Mouse (Mus musculus): ENCODE measurements around the gene Pamr1. TPM values are rescaled to one million over a fixed set of nuclear protein-coding genes. Genes with fewer than 3 reads are reported as not detected.

Gene Pamr1
- total and polyA plus RNA-seq, 3 experiments: not detected

DNA sequence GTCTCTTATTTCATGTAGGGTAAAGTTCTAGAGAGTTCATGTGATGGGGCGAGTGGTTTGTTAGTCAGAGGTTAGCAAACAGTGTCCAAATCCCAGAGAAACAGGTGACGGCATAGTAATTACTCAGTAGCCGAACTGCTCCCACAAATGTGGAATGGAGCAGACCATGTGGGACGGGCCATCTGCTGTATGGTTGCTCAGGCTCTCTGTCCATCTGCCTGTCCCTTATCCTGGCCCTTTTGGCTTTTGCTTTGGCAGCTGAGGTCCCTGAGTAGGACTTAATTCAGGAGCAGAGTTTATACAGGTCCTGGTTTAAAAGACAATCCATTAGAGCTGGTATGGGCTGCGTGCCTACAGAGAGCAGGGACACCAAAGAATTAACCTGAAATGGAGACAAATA is 72.4 kb downstream of the Pamr1 start:
- TF ChIP-seq HCFC1 (IDR thresholded peaks at IDR 0.05; ENCODE audit: low read depth, low read length): no peak
- Histone ChIP-seq H3K27me3 (ENCODE audit: control insufficient read depth in 1 of 2, insufficient read depth in 2 of 2, low read length in 2 of 2) (peaks cover 10 to 11% of the 10 kb centered on the region in 2 experiments), H3K79me2 (ENCODE audit: control insufficient read depth, insufficient read depth, low read length, poor library complexity) (no peaks in the 10 kb centered on the region), H3K4me1 (ENCODE audit: control insufficient read depth in 1 of 2, insufficient read depth in 2 of 2, low read length in 2 of 2) (no peaks in the 10 kb centered on the region), H3K9me3 (replicated peaks; ENCODE audit: insufficient read depth, low read length) (no peaks in the 10 kb centered on the region), H3K9ac (ENCODE audit: control insufficient read depth, low read depth, low read length, poor library complexity, severe bottlenecking) (no peak overlapping the region), H3K27ac (ENCODE audit: control insufficient read depth, low read depth, low read length) (no peak overlapping the region), H3K36me3 (ENCODE audit: control insufficient read depth in 1 of 2, insufficient read depth in 2 of 2, low read length in 2 of 2) (no peaks in the 10 kb centered on the region), H3K4me3 (ENCODE audit: control insufficient read depth in 1 of 2, insufficient read depth in 1 of 2, low read depth in 2 of 2, low read length in 2 of 2) (no peak overlapping the region)
- DNase-seq (ENCODE audit: low read depth, low spot score): no peak

DNA sequence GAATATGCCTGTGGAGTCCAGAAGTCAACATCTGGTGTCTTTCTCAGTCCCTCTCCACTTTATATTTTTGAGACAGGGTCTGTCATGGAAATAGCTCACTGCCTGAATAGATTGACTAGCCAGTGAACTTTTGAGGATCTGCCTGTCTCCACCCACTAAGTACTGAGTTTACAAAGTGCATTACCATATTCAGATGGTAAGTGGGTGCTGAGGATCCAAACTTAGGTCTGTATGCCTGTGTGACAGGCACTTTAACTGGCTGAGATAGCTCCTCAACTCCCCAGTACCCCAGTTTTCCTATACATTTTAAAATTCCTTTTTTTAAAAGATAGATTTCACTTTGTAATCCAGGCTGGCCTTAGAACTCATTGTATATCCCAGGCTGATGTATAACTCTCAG is 73.1 kb downstream of the Pamr1 start:
- Histone ChIP-seq H3K4me1 (ENCODE audit: control insufficient read depth in 1 of 2, insufficient read depth in 2 of 2, low read length in 2 of 2) (no peaks in the 10 kb centered on the region), H3K79me2 (ENCODE audit: control insufficient read depth, insufficient read depth, low read length, poor library complexity) (no peaks in the 10 kb centered on the region), H3K27ac (ENCODE audit: control insufficient read depth, low read depth, low read length) (no peak overlapping the region), H3K27me3 (ENCODE audit: control insufficient read depth in 1 of 2, insufficient read depth in 2 of 2, low read length in 2 of 2) (peaks cover 10 to 13% of the 10 kb centered on the region in 2 experiments), H3K4me3 (ENCODE audit: control insufficient read depth in 1 of 2, insufficient read depth in 1 of 2, low read depth in 2 of 2, low read length in 2 of 2) (no peak overlapping the region), H3K9me3 (replicated peaks; ENCODE audit: insufficient read depth, low read length) (no peaks in the 10 kb centered on the region), H3K9ac (ENCODE audit: control insufficient read depth, low read depth, low read length, poor library complexity, severe bottlenecking) (no peak overlapping the region), H3K36me3 (ENCODE audit: control insufficient read depth in 1 of 2, insufficient read depth in 2 of 2, low read length in 2 of 2) (no peaks in the 10 kb centered on the region)
- TF ChIP-seq MAFK (IDR thresholded peaks at IDR 0.05; ENCODE audit: borderline replicate concordance, low read depth, low read length) (no peak), ZKSCAN1 (IDR thresholded peaks at IDR 0.05; ENCODE audit: low read depth, low read length) (no peak), JUND (IDR thresholded peaks at IDR 0.05; ENCODE audit: low read depth, low read length) (no peak), POLR2AphosphoS2 (IDR thresholded peaks at IDR 0.05; ENCODE audit: low read length) (no peak), MAX (IDR thresholded peaks at IDR 0.05; ENCODE audit: low read length) (no peak), EP300 (IDR thresholded peaks at IDR 0.05; ENCODE audit: low read depth in 1 of 2, low read length in 2 of 2) (no peak)
- no peak for DNase-seq (ENCODE audit: low read depth, low spot score)

DNA sequence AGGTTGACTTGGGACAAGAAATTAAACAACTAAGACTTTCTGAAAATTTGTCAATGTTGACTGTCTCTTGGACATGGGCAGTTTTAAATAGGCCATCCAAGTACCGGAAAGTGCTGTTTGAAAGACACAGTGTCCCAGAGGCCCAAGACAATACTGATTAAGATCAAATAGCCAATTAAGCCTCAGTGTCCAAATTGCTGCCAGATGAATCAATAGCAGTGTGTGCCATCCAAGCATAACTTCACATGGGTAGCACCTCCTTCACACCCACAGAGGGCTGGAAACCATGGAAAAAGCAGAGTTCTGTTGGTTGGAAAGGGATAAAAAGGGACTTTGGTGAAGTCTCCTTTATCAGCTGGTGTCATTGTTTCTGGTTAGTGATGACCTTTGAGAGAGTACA is 74.7 kb downstream of the Pamr1 start:
- Histone ChIP-seq H3K36me3 (ENCODE audit: control insufficient read depth in 1 of 2, insufficient read depth in 2 of 2, low read length in 2 of 2) (no peaks in the 10 kb centered on the region), H3K9me3 (replicated peaks; ENCODE audit: insufficient read depth, low read length) (no peaks in the 10 kb centered on the region), H3K4me1 (ENCODE audit: control insufficient read depth in 1 of 2, insufficient read depth in 2 of 2, low read length in 2 of 2) (no peaks in the 10 kb centered on the region), H3K27ac (ENCODE audit: control insufficient read depth, low read depth, low read length) (no peak overlapping the region), H3K27me3 (ENCODE audit: control insufficient read depth in 1 of 2, insufficient read depth in 2 of 2, low read length in 2 of 2) (peaks cover 14 to 16% of the 10 kb centered on the region in 2 experiments), H3K9ac (ENCODE audit: control insufficient read depth, low read depth, low read length, poor library complexity, severe bottlenecking) (no peak overlapping the region), H3K4me3 (ENCODE audit: control insufficient read depth in 1 of 2, insufficient read depth in 1 of 2, low read depth in 2 of 2, low read length in 2 of 2) (no peak overlapping the region), H3K79me2 (ENCODE audit: control insufficient read depth, insufficient read depth, low read length, poor library complexity) (no peaks in the 10 kb centered on the region)
- DNase-seq (ENCODE audit: low read depth, low spot score): no peak
- TF ChIP-seq ZNF384 (IDR thresholded peaks at IDR 0.05; ENCODE audit: low read depth, low read length): no peak
- no peak for TF ChIP-seq TBP (IDR thresholded peaks at IDR 0.05; ENCODE audit: low read depth, low read length)
- TF ChIP-seq GABPA (IDR thresholded peaks at IDR 0.05; ENCODE audit: low read depth, low read length): no peak
- TF ChIP-seq ZKSCAN1 (IDR thresholded peaks at IDR 0.05; ENCODE audit: low read depth, low read length): no peak

DNA sequence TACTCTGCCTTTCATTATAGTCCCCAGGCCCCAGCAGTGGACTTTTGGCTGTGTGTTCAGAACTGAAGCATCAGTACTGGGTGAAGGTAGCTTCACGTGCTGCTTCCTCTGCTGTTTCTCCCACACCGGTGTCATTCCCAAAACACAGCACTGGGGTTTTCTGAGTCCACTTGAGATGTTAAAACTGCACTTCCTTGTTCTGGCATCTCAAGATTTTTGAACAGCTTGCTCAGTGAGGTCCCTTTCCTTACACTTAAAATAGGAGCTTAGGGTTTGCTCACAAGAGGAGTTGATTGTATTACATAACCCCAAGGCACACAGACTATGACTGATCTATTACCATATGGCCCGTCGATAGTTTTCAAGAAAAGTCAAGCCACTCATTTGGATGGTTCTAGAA is 82.5 kb downstream of the Pamr1 start:
- no peaks in the 10 kb centered on the region for H3K36me3 ChIP-seq (ENCODE audit: control insufficient read depth in 1 of 2, insufficient read depth in 2 of 2, low read length in 2 of 2)
- H3K27ac ChIP-seq (ENCODE audit: control insufficient read depth, low read depth, low read length): no peak overlapping the region
- H3K9ac ChIP-seq (ENCODE audit: control insufficient read depth, low read depth, low read length, poor library complexity, severe bottlenecking): no peak overlapping the region
- peaks cover 11 to 14% of the 10 kb centered on the region in 2 experiments for H3K27me3 ChIP-seq (ENCODE audit: control insufficient read depth in 1 of 2, insufficient read depth in 2 of 2, low read length in 2 of 2)
- no peaks in the 10 kb centered on the region for H3K9me3 ChIP-seq (replicated peaks; ENCODE audit: insufficient read depth, low read length)
- DNase-seq (ENCODE audit: low read depth, low spot score): no peak
- no peak overlapping the region for H3K4me3 ChIP-seq (ENCODE audit: control insufficient read depth in 1 of 2, insufficient read depth in 1 of 2, low read depth in 2 of 2, low read length in 2 of 2)
- no peaks in the 10 kb centered on the region for H3K79me2 ChIP-seq (ENCODE audit: control insufficient read depth, insufficient read depth, low read length, poor library complexity)
- no peaks in the 10 kb centered on the region for H3K4me1 ChIP-seq (ENCODE audit: control insufficient read depth in 1 of 2, insufficient read depth in 2 of 2, low read length in 2 of 2)
- TF ChIP-seq BHLHE40 (IDR thresholded peaks at IDR 0.05; ENCODE audit: borderline replicate concordance, low read depth, low read length) (no peak), UBTF (IDR thresholded peaks at IDR 0.05; ENCODE audit: borderline replicate concordance, insufficient read depth, low read depth, low read length) (no peak), ETS1 (IDR thresholded peaks at IDR 0.05; ENCODE audit: low read depth, low read length) (no peak), ZMIZ1 (IDR thresholded peaks at IDR 0.05; ENCODE audit: low read depth, low read length) (no peak), CTCF (IDR thresholded peaks at IDR 0.05 in 2 of 3, conservative IDR thresholded peaks at IDR 0.05 in 1 of 3; ENCODE audit: control insufficient read depth in 1 of 3, insufficient read depth in 1 of 3, low read depth in 2 of 3, low read length in 3 of 3, poor library complexity in 1 of 3, severe bottlenecking in 1 of 3) (no peak), MAZ (IDR thresholded peaks at IDR 0.05; ENCODE audit: low read depth, low read length) (no peak), HCFC1 (IDR thresholded peaks at IDR 0.05; ENCODE audit: low read depth, low read length) (no peak), CHD1 (IDR thresholded peaks at IDR 0.05; ENCODE audit: low read depth, low read length) (no peak), KAT2A (conservative IDR thresholded peaks at IDR 0.05; ENCODE audit: low read depth, low read length) (no peak), MXI1 (IDR thresholded peaks at IDR 0.05; ENCODE audit: low read depth, low read length) (no peak), NELFE (IDR thresholded peaks at IDR 0.05; ENCODE audit: low read depth, low read length) (no peak), NRF1 (IDR thresholded peaks at IDR 0.05; ENCODE audit: insufficient read depth, low read depth, low read length, poor library complexity, severe bottlenecking) (no peak), GABPA (IDR thresholded peaks at IDR 0.05; ENCODE audit: low read depth, low read length) (no peak)

Measured in MEL (cell line).